Mouse (Mus musculus): ENCODE measurements at regions not wholly inside any gene's neighbourhood (a gene's known extent, or its start where the extent isn't known, plus 50 kb on each side); places are given as distances from the start of the nearest gene placed in this dataset.

GRCm38 (mm10) chr3:15112177-15112838 lies 219.8 kb downstream of the Gm9733 start:
- DNase-seq (ENCODE audit: low spot score in 2 of 2), result no peak

DNA sequence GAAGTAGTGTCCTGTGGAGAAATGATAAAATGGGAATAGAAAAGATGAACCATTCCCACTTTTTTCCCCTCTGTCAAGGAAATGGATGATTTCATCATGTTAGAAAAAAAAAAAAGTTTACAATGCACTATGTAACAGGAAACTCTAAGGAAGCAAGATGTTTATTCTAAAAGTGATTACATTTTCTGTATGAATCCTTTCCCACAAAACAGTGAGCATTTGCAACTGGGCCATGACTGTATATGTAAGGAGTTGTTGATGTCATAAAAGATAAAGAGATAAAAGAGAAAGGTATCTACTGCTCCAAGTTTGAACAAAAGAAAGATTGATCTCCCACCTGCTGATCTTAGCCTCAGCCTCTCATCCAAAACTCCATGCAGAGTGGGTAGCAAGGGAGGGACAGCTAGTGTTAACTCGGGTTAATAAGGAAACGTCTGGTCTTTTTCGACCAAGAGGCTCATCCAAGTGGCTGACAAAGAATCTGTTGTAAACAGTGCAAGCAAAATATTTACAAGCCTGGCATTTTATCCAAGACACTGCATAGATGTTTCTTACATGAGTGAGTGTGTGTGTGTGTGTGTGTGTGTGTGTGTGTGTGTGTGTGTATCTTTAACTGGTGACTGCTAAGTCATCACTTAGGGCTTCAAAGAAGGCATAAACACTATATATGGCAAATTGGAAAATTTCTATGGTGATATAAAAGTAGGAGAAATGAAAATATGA lies 213.3 kb downstream of the Gm9733 start:
- DNase-seq (ENCODE audit: low spot score in 2 of 2), result no peak

GRCm38 (mm10) chr3:15126736-15127135 lies 205.4 kb downstream of the Gm9733 start:
- no peak for DNase-seq (ENCODE audit: low spot score in 2 of 2)

DNA sequence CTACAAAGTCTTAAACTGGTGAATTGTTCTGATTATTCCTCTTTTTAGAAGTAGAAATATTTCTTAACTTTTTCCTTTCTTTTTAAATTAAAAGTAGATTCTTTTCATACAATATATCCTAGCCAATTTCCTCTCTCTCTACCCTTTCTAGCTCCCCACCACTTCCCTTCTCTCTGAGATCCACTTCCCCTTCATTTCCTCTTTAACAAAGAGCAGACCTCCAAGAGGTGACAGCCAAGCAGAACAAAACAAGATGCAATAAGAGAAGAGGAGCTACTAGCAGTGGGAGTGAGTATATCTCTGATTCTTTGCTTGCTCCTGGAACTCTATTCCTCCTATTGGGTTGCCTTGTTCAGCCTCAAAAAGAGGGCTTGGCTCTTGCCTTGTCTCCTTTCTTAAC lies 203.7 kb downstream of the Gm9733 start:
- no peak for DNase-seq (ENCODE audit: low spot score in 2 of 2)

DNA sequence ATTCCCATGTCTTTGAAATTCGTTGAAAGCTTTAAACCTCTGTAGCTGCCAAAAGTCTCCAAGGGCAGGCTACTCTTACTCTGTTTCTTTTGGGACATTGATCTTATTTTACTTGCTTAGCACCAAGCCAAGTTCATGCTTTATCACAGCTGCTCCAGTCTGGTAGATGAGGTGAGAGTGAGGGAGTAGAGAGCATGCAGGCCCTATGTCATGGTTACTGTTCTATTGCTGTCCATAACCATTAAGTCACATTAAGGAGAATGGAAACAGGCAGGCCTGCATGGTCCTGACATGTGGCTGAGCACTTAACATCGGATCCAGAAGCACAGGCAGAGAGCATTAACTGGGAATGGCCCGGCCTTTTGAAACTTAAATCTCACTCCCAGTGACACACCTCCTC lies 203.1 kb downstream of the Gm9733 start:
- DNase-seq (ENCODE audit: low spot score in 2 of 2), result no peak

DNA sequence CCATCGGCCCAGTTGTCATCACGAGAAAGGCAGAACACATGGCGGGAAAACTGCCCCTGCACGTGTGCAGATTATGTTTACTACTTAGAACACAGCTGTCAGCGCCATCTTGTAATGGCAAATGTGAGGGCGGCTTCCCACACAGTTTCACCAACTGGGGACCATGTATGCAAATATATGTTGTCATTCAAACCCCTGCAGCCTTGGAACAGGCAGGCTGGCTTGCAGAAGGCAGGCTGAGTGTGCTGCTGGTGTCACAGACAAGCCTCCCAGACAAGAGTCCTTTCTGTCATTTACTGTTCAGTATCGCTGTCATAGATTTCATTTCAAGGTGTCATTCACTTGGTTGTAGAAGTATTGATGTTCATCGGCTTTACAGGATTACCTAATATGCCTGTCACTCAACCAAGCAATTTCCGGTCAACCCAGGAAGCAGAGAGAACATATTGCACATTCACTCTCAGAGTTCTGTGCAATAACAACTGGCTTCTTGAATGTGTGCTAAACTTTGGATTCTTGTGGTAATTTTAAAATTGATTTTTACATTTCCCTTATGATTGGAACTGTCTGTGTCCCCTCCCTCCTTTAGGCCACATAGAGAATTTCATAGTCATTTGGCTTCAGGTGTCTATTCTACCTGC lies 202.3 kb downstream of the Gm9733 start:
- no peak for DNase-seq (ENCODE audit: low spot score in 2 of 2)

GRCm38 (mm10) chr3:15132136-15132535 lies 200.0 kb downstream of the Gm9733 start:
- no peak for DNase-seq (ENCODE audit: low spot score in 2 of 2)

DNA sequence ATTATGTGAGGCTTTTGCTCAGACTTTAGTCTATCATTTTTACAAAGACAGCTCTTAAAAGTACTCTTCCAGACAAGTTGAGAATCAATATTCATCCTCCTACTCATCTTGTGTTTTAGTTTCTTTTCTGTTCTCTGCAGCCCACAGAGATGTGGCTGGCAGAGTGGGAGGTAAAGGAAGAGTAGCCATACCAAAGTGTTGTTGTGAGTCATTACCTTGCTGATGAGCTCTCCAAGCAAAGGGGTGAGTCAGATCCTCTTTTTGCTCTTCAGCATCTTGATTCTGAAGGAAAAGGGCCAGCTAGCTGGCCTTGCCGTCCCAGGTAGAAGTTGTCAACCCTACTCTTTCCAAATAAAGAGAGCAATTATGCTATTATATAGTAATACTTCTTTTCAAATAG lies 192.6 kb downstream of the Gm9733 start:
- DNase-seq (ENCODE audit: low spot score in 2 of 2), result no peak

- DNase-seq (ENCODE audit: low spot score in 2 of 2), result no peak
Measured at GRCm38 (mm10) chr3:15153710-15154109, 178.4 kb downstream of the Gm9733 start.

DNA sequence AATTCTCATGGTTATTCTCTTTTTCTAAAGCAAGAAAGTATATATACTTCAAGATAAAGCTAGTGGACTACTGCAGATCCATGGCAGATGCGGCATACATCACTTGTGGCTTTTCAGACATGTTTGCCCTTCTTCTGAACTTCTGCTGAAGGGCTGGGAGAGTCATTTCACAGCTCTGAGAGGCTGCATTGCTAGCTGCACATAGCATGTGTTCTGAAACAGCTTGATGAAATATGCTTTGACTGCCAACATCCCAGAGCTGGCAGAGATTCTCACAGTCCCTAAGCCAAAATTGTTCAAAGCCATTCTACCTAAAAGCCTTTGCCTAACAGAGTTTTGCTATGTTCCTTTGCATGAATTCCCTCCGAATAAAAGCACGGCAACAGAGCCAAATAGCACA lies 177.9 kb downstream of the Gm9733 start:
- peak; percentile 33 to 41 for DNase-seq (ENCODE audit: low spot score in 2 of 2)

GRCm38 (mm10) chr3:15156681-15157080 lies 175.4 kb downstream of the Gm9733 start:
- DNase-seq (ENCODE audit: low spot score in 2 of 2), result no peak

DNA sequence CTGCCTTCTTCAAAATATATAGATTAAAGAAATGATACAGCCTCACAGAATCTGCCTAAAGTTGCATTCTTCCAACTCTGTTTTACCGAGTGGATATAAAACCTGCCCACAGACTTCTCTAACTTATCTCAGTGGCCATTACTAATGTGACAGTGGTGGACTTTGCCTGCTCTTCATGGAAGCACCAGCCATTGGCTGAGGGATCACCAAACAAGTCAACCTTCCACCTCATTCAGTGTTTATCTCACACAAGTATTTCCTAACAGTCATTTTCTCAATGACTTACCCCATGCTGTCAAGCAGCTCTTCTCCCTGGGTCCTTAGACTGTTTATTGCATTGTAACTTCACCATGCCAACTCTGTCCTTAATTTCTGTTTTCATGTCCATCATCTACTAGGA lies 174.3 kb downstream of the Gm9733 start:
- no peak for DNase-seq (ENCODE audit: low spot score in 2 of 2)

DNA sequence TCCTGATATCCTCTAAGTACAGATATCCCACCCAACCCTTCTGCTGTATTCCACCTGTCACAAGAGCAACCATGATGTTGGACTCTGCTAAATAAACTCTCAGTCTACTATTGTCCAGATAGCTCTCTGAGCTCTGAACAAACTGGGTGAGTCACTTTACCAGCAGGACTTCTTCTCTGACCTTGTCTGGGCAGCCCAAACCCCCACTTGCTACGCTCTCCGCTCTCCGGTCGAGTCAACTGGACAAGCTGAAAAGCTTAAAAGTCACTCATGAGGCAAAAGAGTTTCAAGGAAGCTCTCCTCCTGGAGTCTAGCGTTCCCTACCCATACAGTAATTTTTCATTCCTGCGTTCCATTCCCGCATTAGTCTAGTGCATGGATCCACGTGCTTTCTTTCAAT lies 173.2 kb downstream of the Gm9733 start:
- DNase-seq (ENCODE audit: low spot score in 2 of 2), result no peak

- DNase-seq (ENCODE audit: low spot score in 2 of 2), result no peak
Measured at GRCm38 (mm10) chr3:15159965-15160714, 172.0 kb downstream of the Gm9733 start.

DNA sequence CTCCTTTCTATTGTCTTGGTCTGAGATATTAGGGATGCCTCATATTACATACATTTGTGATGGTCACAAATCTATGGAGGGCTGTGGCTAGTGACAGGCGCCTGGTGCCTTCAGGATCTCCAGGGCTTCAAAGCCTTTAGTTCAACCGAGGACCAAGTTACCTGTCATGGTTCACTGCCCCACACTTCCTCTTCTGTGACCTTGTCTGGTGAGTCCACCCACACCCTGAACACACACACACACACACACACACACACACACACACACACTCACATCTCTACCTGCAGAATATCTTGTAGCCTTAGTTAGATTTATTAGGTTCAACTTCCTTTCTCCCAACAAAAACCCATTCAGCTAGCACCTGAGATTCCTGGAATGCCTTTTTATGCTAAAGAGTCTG lies 156.3 kb downstream of the Gm9733 start:
- DNase-seq (ENCODE audit: low spot score in 2 of 2), result no peak

DNA sequence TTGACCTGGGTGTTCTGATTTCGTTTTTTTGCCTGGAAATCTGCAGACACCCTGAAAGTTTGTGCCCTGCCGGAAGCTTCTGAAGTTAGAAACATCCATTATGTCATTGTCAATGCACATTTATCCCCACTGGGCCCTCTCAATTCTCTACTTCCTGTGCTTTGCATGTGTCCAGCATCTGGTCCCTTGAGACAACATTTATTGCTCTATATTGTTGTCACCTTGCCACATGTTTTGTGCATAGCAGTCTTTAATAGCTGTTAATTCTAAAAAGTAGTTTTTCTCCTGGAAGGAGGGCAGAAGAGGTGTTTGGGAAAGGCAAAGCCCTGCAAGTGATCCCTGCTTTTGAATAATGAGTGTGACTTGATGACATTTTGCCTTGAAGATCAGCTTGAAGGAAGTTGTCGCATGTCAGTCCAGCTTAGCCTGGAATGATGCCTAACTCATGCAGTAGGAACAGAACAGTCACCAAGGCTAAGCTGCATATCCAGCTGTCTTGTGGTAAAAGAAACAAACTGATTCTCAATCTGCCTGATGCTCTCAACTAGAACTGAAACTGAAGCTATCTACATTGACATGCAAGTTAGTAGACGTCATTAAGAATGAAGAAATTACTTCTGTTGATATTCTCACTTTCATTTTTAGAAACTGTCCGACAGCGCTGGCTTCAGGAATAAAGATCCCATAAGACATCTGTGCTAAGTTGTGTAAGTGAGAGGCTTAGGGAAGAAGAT lies 152.9 kb downstream of the Gm9733 start:
- no peak for DNase-seq (ENCODE audit: low spot score in 2 of 2)

DNA sequence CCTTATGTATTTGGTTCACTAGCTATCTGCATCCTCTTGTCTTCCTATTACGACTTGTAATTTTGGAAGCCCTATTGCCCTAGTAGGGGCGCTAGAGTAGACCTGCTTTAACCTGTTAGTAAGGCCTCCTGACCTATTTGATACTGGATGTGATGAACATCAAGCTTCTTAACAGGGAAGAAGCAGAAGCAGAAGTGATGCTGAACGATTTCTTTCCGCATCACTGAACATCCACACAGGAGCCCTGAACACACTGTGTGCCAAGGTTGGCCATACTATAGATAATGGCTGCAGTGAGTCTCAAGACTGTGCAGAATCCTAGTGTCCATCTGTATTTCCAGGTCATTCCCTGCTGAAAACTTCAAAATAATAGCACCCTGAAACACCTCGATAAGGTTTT lies 151.0 kb downstream of the Gm9733 start:
- no peak for DNase-seq (ENCODE audit: low spot score in 2 of 2)

- DNase-seq (ENCODE audit: low spot score in 2 of 2), result no peak
Measured at GRCm38 (mm10) chr3:15186731-15187130, 145.4 kb downstream of the Gm9733 start.

- peak; percentile 25 to 71 for DNase-seq (ENCODE audit: low spot score in 2 of 2)
Measured at GRCm38 (mm10) chr3:15194362-15194761, 137.7 kb downstream of the Gm9733 start.

DNA sequence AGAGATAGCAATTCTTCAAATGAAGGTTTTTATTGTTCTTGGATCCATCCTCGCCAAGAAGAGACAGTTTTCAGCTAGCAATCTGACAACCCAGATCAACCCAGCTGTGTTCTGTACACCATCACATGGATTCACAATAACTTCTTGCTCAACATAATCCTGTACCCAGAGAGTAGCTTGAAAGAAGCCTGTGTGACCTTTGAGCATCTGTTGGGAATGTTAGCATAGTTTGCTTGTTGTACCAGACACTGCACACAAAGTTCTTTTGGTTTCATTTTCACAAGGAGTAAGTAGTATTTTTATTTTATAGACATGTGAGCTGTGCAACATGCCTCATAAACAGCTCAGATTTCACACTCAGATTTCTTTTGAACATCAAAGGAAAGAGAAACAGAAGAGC lies 136.0 kb downstream of the Gm9733 start:
- DNase-seq (ENCODE audit: low spot score in 2 of 2), result no peak

GRCm38 (mm10) chr3:15198086-15198485 lies 134.0 kb downstream of the Gm9733 start:
- DNase-seq (ENCODE audit: low spot score in 2 of 2), result no peak

DNA sequence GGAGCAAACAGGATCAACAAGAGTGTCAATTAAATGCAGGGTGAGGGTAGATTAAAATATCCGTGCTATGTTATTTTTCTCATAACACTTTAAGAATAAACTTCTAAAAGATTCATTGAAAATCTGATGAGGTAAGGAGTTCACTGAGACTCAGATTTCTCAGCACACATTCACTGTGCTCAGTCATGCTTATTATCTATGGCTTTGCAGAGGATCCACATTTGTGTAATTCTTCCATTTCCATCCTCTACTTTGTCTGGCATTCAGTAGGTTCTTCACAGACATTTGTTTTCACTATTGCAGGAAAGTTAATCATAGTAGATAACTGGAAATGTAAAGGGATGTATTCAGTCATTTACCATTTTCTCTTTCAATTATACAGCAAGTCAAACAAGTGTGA lies 131.8 kb downstream of the Gm9733 start:
- no peak for DNase-seq (ENCODE audit: low spot score in 2 of 2)
